Mouse (Mus musculus): Measurements from ENCODE around the gene Pnpla3. TPM values are rescaled to one million over a fixed set of nuclear protein-coding genes. Genes with fewer than 3 reads are reported as not detected.

Gene Pnpla3
- polyA plus RNA-seq (2015; fragmentation: Nextera tagmentation; extraction: Ambion mirVana) = 0.46 and 1.2 TPM in 2 replicates

- peak; percentile 99 for ATAC-seq
- Histone ChIP-seq H3K9ac (peak within 1 kb of the TSS; percentile 45), H3K36me3 (no peaks in the 10 kb centered on the region), H3K4me3 (replicated peaks) (peak within 1 kb of the TSS; percentile 53), H3K27ac (0 out of 2 replicates have a peak within 1 kb of the TSS, but pooled peaks have one; percentile 17), H3K9me3 (no peaks in the 10 kb centered on the region), H3K4me1 (replicated peaks) (peaks cover 13% of the 10 kb centered on the region), H3K4me2 (replicated peaks) (peak within 1 kb of the TSS; percentile 98), H3K27me3 (replicated peaks) (0 out of 2 replicates have a peak, but pooled peaks cover 8% of the 10 kb centered on the region)
- 0% methylated on average over 28 of the region's 28 CpGs for WGBS
Observed at GRCm38 (mm10) chr15:84167600-84167999, at the start of gene Pnpla3. Gene Pnpla3, plus strand, starts transcription at chr15:84167837.

GRCm38 (mm10) chr15:84120612-84121011, 47.0 kb upstream of the Pnpla3 start:
- no peak overlapping the region for H3K4me2 ChIP-seq (replicated peaks)
- no peaks in the 10 kb centered on the region for H3K27me3 ChIP-seq (replicated peaks)
- H3K4me1 ChIP-seq (replicated peaks) = no peaks in the 10 kb centered on the region
- 33% methylated on average over 6 of the region's 6 CpGs for WGBS
- no peak overlapping the region for H3K9ac ChIP-seq
- no peak overlapping the region for H3K27ac ChIP-seq
- no peak for ATAC-seq
- no peaks in the 10 kb centered on the region for H3K36me3 ChIP-seq
- H3K4me3 ChIP-seq (replicated peaks) = no peak overlapping the region
- H3K9me3 ChIP-seq = no peaks in the 10 kb centered on the region

GRCm38 (mm10) chr15:84121036-84121435, 46.6 kb upstream of the Pnpla3 start:
- Histone ChIP-seq H3K36me3 (no peaks in the 10 kb centered on the region), H3K4me2 (replicated peaks) (no peak overlapping the region), H3K9me3 (no peaks in the 10 kb centered on the region), H3K9ac (no peak overlapping the region), H3K4me3 (replicated peaks) (no peak overlapping the region), H3K27me3 (replicated peaks) (no peaks in the 10 kb centered on the region), H3K4me1 (replicated peaks) (no peaks in the 10 kb centered on the region), H3K27ac (no peak overlapping the region)
- ATAC-seq = no peak
- WGBS = 71% methylated on average over 7 of the region's 7 CpGs

- no peaks in the 10 kb centered on the region for H3K36me3 ChIP-seq
- 63% methylated on average over 8 of the region's 8 CpGs for WGBS
- H3K4me3 ChIP-seq (replicated peaks) = no peak within 1 kb of the TSS
- H3K9me3 ChIP-seq = no peaks in the 10 kb centered on the region
- H3K4me2 ChIP-seq (replicated peaks) = no peak within 1 kb of the TSS
- no peak within 1 kb of the TSS for H3K27ac ChIP-seq
- H3K4me1 ChIP-seq (replicated peaks) = no peaks in the 10 kb centered on the region
- H3K9ac ChIP-seq = no peak within 1 kb of the TSS
- no peaks in the 10 kb centered on the region for H3K27me3 ChIP-seq (replicated peaks)
- no peak for ATAC-seq
Observed at GRCm38 (mm10) chr15:84123075-84123474, 44.6 kb upstream of the Pnpla3 start, which contains the start of gene Pnpla5. Gene Pnpla5, minus strand, starts transcription at chr15:84123175.

- H3K4me1 ChIP-seq (replicated peaks) = no peaks in the 10 kb centered on the region
- ATAC-seq = no peak
- H3K4me2 ChIP-seq (replicated peaks) = no peak overlapping the region
- no peaks in the 10 kb centered on the region for H3K9me3 ChIP-seq
- H3K27ac ChIP-seq = no peak overlapping the region
- no peaks in the 10 kb centered on the region for H3K36me3 ChIP-seq
- 59% methylated on average over 7 of the region's 7 CpGs for WGBS
- H3K9ac ChIP-seq = no peak overlapping the region
- H3K4me3 ChIP-seq (replicated peaks) = no peak overlapping the region
- no peaks in the 10 kb centered on the region for H3K27me3 ChIP-seq (replicated peaks)
Observed at GRCm38 (mm10) chr15:84124086-84124485, 43.6 kb upstream of the Pnpla3 start.

- Histone ChIP-seq H3K36me3 (no peaks in the 10 kb centered on the region), H3K4me3 (replicated peaks) (no peak overlapping the region), H3K27ac (no peak overlapping the region), H3K4me1 (replicated peaks) (no peaks in the 10 kb centered on the region), H3K9me3 (no peaks in the 10 kb centered on the region), H3K27me3 (replicated peaks) (no peaks in the 10 kb centered on the region), H3K4me2 (replicated peaks) (no peak overlapping the region), H3K9ac (no peak overlapping the region)
- 59% methylated on average over 4 of the region's 4 CpGs for WGBS
- ATAC-seq = no peak
Observed at GRCm38 (mm10) chr15:84126447-84126846, 41.2 kb upstream of the Pnpla3 start.

GRCm38 (mm10) chr15:84126871-84127270, 40.8 kb upstream of the Pnpla3 start:
- WGBS = 32% methylated on average over 5 of the region's 5 CpGs
- Histone ChIP-seq H3K36me3 (no peaks in the 10 kb centered on the region), H3K4me3 (replicated peaks) (no peak overlapping the region), H3K4me1 (replicated peaks) (no peaks in the 10 kb centered on the region), H3K27me3 (replicated peaks) (no peaks in the 10 kb centered on the region), H3K27ac (no peak overlapping the region), H3K4me2 (replicated peaks) (no peak overlapping the region), H3K9me3 (no peaks in the 10 kb centered on the region), H3K9ac (no peak overlapping the region)
- ATAC-seq = no peak

- no peaks in the 10 kb centered on the region for H3K9me3 ChIP-seq
- H3K27me3 ChIP-seq (replicated peaks) = no peaks in the 10 kb centered on the region
- ATAC-seq = no peak
- H3K4me2 ChIP-seq (replicated peaks) = 0 out of 2 replicates have a peak overlapping the region, but pooled peaks have one; percentile 11
- 56% methylated on average over 16 of the region's 16 CpGs for WGBS
- no peak overlapping the region for H3K27ac ChIP-seq
- H3K4me1 ChIP-seq (replicated peaks) = no peaks in the 10 kb centered on the region
- no peaks in the 10 kb centered on the region for H3K36me3 ChIP-seq
- no peak overlapping the region for H3K4me3 ChIP-seq (replicated peaks)
- H3K9ac ChIP-seq = no peak overlapping the region
Observed at GRCm38 (mm10) chr15:84131096-84131786, 36.4 kb upstream of the Pnpla3 start.

GRCm38 (mm10) chr15:84131971-84132370, 35.7 kb upstream of the Pnpla3 start:
- H3K36me3 ChIP-seq = no peaks in the 10 kb centered on the region
- no peak overlapping the region for H3K4me3 ChIP-seq (replicated peaks)
- H3K4me1 ChIP-seq (replicated peaks) = no peaks in the 10 kb centered on the region
- 95% methylated on average over 7 of the region's 7 CpGs for WGBS
- ATAC-seq = no peak
- no peaks in the 10 kb centered on the region for H3K9me3 ChIP-seq
- H3K27me3 ChIP-seq (replicated peaks) = no peaks in the 10 kb centered on the region
- no peak overlapping the region for H3K9ac ChIP-seq
- no peak overlapping the region for H3K4me2 ChIP-seq (replicated peaks)
- no peak overlapping the region for H3K27ac ChIP-seq

- H3K27me3 ChIP-seq (replicated peaks) = no peaks in the 10 kb centered on the region
- H3K4me2 ChIP-seq (replicated peaks) = no peak overlapping the region
- no peak overlapping the region for H3K27ac ChIP-seq
- H3K4me1 ChIP-seq (replicated peaks) = no peaks in the 10 kb centered on the region
- ATAC-seq = no peak
- H3K36me3 ChIP-seq = no peaks in the 10 kb centered on the region
- 67% methylated on average over 4 of the region's 4 CpGs for WGBS
- no peaks in the 10 kb centered on the region for H3K9me3 ChIP-seq
- no peak overlapping the region for H3K9ac ChIP-seq
- H3K4me3 ChIP-seq (replicated peaks) = no peak overlapping the region
Observed at GRCm38 (mm10) chr15:84133440-84133839, 34.2 kb upstream of the Pnpla3 start.

- Histone ChIP-seq H3K9me3 (no peaks in the 10 kb centered on the region), H3K27ac (no peak overlapping the region), H3K9ac (no peak overlapping the region), H3K4me3 (replicated peaks) (no peak overlapping the region), H3K4me2 (replicated peaks) (no peak overlapping the region), H3K27me3 (replicated peaks) (no peaks in the 10 kb centered on the region), H3K36me3 (no peaks in the 10 kb centered on the region), H3K4me1 (replicated peaks) (no peaks in the 10 kb centered on the region)
- ATAC-seq = no peak
- 79% methylated on average over 5 of the region's 5 CpGs for WGBS
Observed at GRCm38 (mm10) chr15:84135472-84135871, 32.2 kb upstream of the Pnpla3 start.

- H3K4me1 ChIP-seq (replicated peaks) = no peaks in the 10 kb centered on the region
- no peak overlapping the region for H3K27ac ChIP-seq
- WGBS = 43% methylated on average over 12 of the region's 12 CpGs
- no peak for ATAC-seq
- H3K36me3 ChIP-seq = no peaks in the 10 kb centered on the region
- H3K27me3 ChIP-seq (replicated peaks) = no peaks in the 10 kb centered on the region
- H3K4me2 ChIP-seq (replicated peaks) = no peak overlapping the region
- H3K4me3 ChIP-seq (replicated peaks) = no peak overlapping the region
- H3K9me3 ChIP-seq = no peaks in the 10 kb centered on the region
- H3K9ac ChIP-seq = no peak overlapping the region
Observed at GRCm38 (mm10) chr15:84136473-84137415, 30.9 kb upstream of the Pnpla3 start.
